ENCODE assay signal across 23 mouse cellular contexts in the genomic region with DNA sequence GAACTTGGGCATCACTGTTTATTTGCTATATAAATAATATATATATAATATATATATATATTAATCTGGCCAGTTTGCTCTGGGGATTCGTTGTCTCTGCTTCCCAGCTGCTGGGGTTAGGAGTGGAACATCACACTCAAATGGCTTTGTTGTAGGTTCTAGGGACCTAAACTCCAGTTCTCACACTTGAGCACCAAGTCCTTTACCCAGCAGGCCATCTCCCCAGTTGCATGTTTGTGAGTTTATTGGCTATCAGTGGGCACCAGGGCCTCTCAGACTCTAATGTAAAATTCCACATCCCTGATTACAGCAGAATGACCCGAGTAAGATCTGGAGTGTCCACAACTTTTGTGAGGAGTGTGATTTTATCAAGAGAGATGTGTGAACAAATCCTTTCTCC.
"Had no signal": no experiment of that assay in that cellular context is flagged by ENCODE, and none has a peak within 500 bp of the region (broad histone marks: within the 10 kb centered on the region; RNA-seq: fewer than 3 reads in every experiment).

No protein-coding gene starts in this region.

- H3K4me1 ChIP-seq: embryonic facial prominence, embryonic 10.5 days; embryonic facial prominence, embryonic 12.5 days; embryonic facial prominence, embryonic 13.5 days; embryonic facial prominence, embryonic 15.5 days; forebrain, embryonic 10.5 days; forebrain, embryonic 12.5 days; forebrain, embryonic 13.5 days; forebrain, embryonic 15.5 days had no signal

- H3K27me3 ChIP-seq: embryonic facial prominence, embryonic 12.5 days; embryonic facial prominence, embryonic 13.5 days; embryonic facial prominence, embryonic 15.5 days; forebrain, embryonic 13.5 days; forebrain, embryonic 15.5 days had no signal

- H3K4me3 ChIP-seq: embryonic facial prominence, embryonic 10.5 days; embryonic facial prominence, embryonic 12.5 days; embryonic facial prominence, embryonic 13.5 days; embryonic facial prominence, embryonic 15.5 days; erythroblast, embryonic 14.5 days; forebrain, embryonic 10.5 days; forebrain, embryonic 12.5 days; forebrain, embryonic 13.5 days; forebrain, embryonic 15.5 days; gastrocnemius, adult 2 months; heart, adult 2 months had no signal

- H3K27ac ChIP-seq: embryonic facial prominence, embryonic 10.5 days; embryonic facial prominence, embryonic 12.5 days; embryonic facial prominence, embryonic 13.5 days; embryonic facial prominence, embryonic 15.5 days; forebrain, embryonic 10.5 days; forebrain, embryonic 12.5 days; forebrain, embryonic 13.5 days; forebrain, embryonic 15.5 days; gastrocnemius, adult 2 months; heart, adult 2 months had no signal

- H3K9me3 ChIP-seq: embryonic facial prominence, embryonic 10.5 days; embryonic facial prominence, embryonic 12.5 days; embryonic facial prominence, embryonic 13.5 days; embryonic facial prominence, embryonic 15.5 days; forebrain, embryonic 10.5 days; forebrain, embryonic 12.5 days; forebrain, embryonic 13.5 days; forebrain, embryonic 15.5 days had no signal

- DNase-seq: cerebellum, adult 2 months; cerebellum, adult 8-10 months; cerebellum, adult 9-10 months; cerebellum, adult 9-11 months; cerebellum, postnatal 36 days; embryo, embryonic 11 days; forebrain, postnatal 0 days; gastrocnemius, postnatal 25 days; heart, adult 11 months; heart, adult 18-20 months; heart, adult 2 months had no signal

- H3K9ac ChIP-seq: embryonic facial prominence, embryonic 12.5 days; embryonic facial prominence, embryonic 13.5 days; embryonic facial prominence, embryonic 15.5 days; forebrain, embryonic 12.5 days; forebrain, embryonic 13.5 days; forebrain, embryonic 15.5 days; forebrain, postnatal 0 days had no signal

- H3K4me2 ChIP-seq: embryonic facial prominence, embryonic 12.5 days; embryonic facial prominence, embryonic 13.5 days; embryonic facial prominence, embryonic 15.5 days; forebrain, embryonic 12.5 days; forebrain, embryonic 13.5 days; forebrain, embryonic 15.5 days had no signal

- ATAC-seq: forebrain, embryonic 13.5 days; forebrain, embryonic 14.5 days; forebrain, embryonic 15.5 days; forebrain, embryonic 16.5 days; forebrain, postnatal 0 days had no signal

- H3K36me3 ChIP-seq: embryonic facial prominence, embryonic 10.5 days; embryonic facial prominence, embryonic 12.5 days; embryonic facial prominence, embryonic 13.5 days; embryonic facial prominence, embryonic 15.5 days; forebrain, embryonic 10.5 days; forebrain, embryonic 12.5 days; forebrain, embryonic 15.5 days had no signal
